Mouse (Mus musculus): ENCODE data around the gene Gm10799. TPM values are rescaled to one million over a fixed set of nuclear protein-coding genes. Genes with fewer than 3 reads are reported as not detected.
"Not testable (repeated sequence)": the region's sequence is repeated elsewhere in the genome, so short reads cannot be mapped to it uniquely, and the experiment has no call there.

The Gm10799 gene
- total RNA-seq (2022), result not detected

GRCm38 (mm10) chr2:104068450-104068849 lies at the start of gene Gm10799:
Gene Gm10799 (minus strand): TSS chr2:104068550.
- DNase-seq (ENCODE audit: low spot score), result not testable (repeated sequence)

- DNase-seq (ENCODE audit: low spot score), result not testable (repeated sequence)
These were observed 48.8 kb upstream of the Gm10799 start for GRCm38 (mm10) chr2:104117173-104117572.

- DNase-seq (ENCODE audit: low spot score), result no peak
These were observed 46.5 kb upstream of the Gm10799 start for GRCm38 (mm10) chr2:104114898-104115297.

- not testable (repeated sequence) for DNase-seq (ENCODE audit: low spot score)
These were observed 45.2 kb upstream of the Gm10799 start for GRCm38 (mm10) chr2:104113563-104113962.

- not testable (repeated sequence) for DNase-seq (ENCODE audit: low spot score)
These were observed 42.9 kb upstream of the Gm10799 start for GRCm38 (mm10) chr2:104111170-104111797.

GRCm38 (mm10) chr2:104110031-104110430 lies 41.7 kb upstream of the Gm10799 start:
- no peak for DNase-seq (ENCODE audit: low spot score)

GRCm38 (mm10) chr2:104109528-104109927 lies 41.2 kb upstream of the Gm10799 start:
- no peak for DNase-seq (ENCODE audit: low spot score)

- not testable (repeated sequence) for DNase-seq (ENCODE audit: low spot score)
These were observed 40.7 kb upstream of the Gm10799 start for GRCm38 (mm10) chr2:104109021-104109420.

GRCm38 (mm10) chr2:104104800-104105199 lies 36.5 kb upstream of the Gm10799 start:
- DNase-seq (ENCODE audit: low spot score), result no peak

- DNase-seq (ENCODE audit: low spot score), result no peak
These were observed 31.6 kb upstream of the Gm10799 start for GRCm38 (mm10) chr2:104099946-104100345.

- DNase-seq (ENCODE audit: low spot score), result no peak
These were observed 30.9 kb upstream of the Gm10799 start for GRCm38 (mm10) chr2:104099231-104099585.

- DNase-seq (ENCODE audit: low spot score), result no peak
These were observed 30.3 kb upstream of the Gm10799 start for GRCm38 (mm10) chr2:104098529-104099230.

- not testable (repeated sequence) for DNase-seq (ENCODE audit: low spot score)
These were observed 29.0 kb upstream of the Gm10799 start for GRCm38 (mm10) chr2:104097396-104097795.

GRCm38 (mm10) chr2:104096796-104097195 lies 28.4 kb upstream of the Gm10799 start:
- DNase-seq (ENCODE audit: low spot score), result not testable (repeated sequence)

GRCm38 (mm10) chr2:104096256-104096655 lies 27.9 kb upstream of the Gm10799 start:
- no peak for DNase-seq (ENCODE audit: low spot score)

- peak; percentile 91 for DNase-seq (ENCODE audit: low spot score)
These were observed 27.4 kb upstream of the Gm10799 start, which contains the start of gene Cd59a for GRCm38 (mm10) chr2:104095741-104096213. Gene Cd59a (plus strand): TSS chr2:104095801.

- DNase-seq (ENCODE audit: low spot score), result no peak
These were observed 25.0 kb upstream of the Gm10799 start for GRCm38 (mm10) chr2:104093305-104093704.

- DNase-seq (ENCODE audit: low spot score), result not testable (repeated sequence)
These were observed 19.2 kb upstream of the Gm10799 start for GRCm38 (mm10) chr2:104087562-104087961.

- DNase-seq (ENCODE audit: low spot score), result not testable (repeated sequence)
These were observed 15.7 kb upstream of the Gm10799 start for GRCm38 (mm10) chr2:104084027-104084426.

GRCm38 (mm10) chr2:104082474-104082873 lies 14.1 kb upstream of the Gm10799 start:
- DNase-seq (ENCODE audit: low spot score), result no peak

- DNase-seq (ENCODE audit: low spot score), result not testable (repeated sequence)
These were observed 13.2 kb upstream of the Gm10799 start for GRCm38 (mm10) chr2:104081436-104082050.

- not testable (repeated sequence) for DNase-seq (ENCODE audit: low spot score)
These were observed 9.9 kb upstream of the Gm10799 start for GRCm38 (mm10) chr2:104078285-104078684.
